Mouse (Mus musculus): Measurements from ENCODE around the gene Inca1. TPM values are rescaled to one million over a fixed set of nuclear protein-coding genes. Genes with fewer than 3 reads are reported as not detected.
A peak's percentile ranks its signal among the peaks of the same experiment; 100 is the strongest.

The Inca1 gene
- total and polyA plus RNA-seq, 3 experiments: 0.35 to 2.2 TPM; not detected in 1

DNA sequence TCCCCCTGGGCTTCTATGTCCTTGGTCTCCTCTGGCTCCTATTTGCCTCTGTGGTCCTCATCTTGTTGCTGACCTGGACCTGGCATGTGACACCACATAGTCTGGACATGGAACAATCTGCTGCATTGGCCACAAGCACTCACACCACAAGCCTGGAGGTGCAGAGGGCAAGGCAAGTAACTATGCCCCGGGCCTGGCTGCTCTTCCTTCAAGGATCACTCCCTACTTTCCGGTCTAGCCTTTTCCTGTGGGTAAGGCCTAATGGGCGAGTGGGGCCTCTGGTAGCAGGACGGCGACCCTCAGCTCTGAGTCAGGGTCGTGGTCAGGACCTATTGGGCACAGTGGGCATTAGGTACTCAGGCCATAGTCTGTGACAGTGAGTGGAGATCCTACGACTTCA, 58.7 kb downstream of the Inca1 start:
- no peak overlapping the region for H3K27ac ChIP-seq (ENCODE audit: control insufficient read depth, low read depth, low read length)
- DNase-seq (ENCODE audit: low read depth, low spot score): no peak
- peaks cover 14 to 57% of the 10 kb centered on the region in 2 experiments for H3K4me1 ChIP-seq (ENCODE audit: control insufficient read depth in 1 of 2, insufficient read depth in 2 of 2, low read length in 2 of 2)
- H3K9me3 ChIP-seq (replicated peaks; ENCODE audit: insufficient read depth, low read length): no peaks in the 10 kb centered on the region
- peaks cover 0 to 50% of the 10 kb centered on the region in 2 experiments; a peak in 2 of 4 replicates for H3K36me3 ChIP-seq (ENCODE audit: control insufficient read depth in 1 of 2, insufficient read depth in 2 of 2, low read length in 2 of 2)
- H3K4me3 ChIP-seq (ENCODE audit: control insufficient read depth in 1 of 2, insufficient read depth in 1 of 2, low read depth in 2 of 2, low read length in 2 of 2): no peak overlapping the region
- TF ChIP-seq GABPA (IDR thresholded peaks at IDR 0.05; ENCODE audit: low read depth, low read length) (no peak), MAFK (IDR thresholded peaks at IDR 0.05; ENCODE audit: borderline replicate concordance, low read depth, low read length) (no peak), SMC3 (IDR thresholded peaks at IDR 0.05; ENCODE audit: low read depth, low read length) (no peak), MYB (IDR thresholded peaks at IDR 0.05; ENCODE audit: low read depth, low read length) (no peak), HCFC1 (IDR thresholded peaks at IDR 0.05; ENCODE audit: low read depth, low read length) (no peak), ZNF384 (IDR thresholded peaks at IDR 0.05; ENCODE audit: low read depth, low read length) (no peak), E2F4 (IDR thresholded peaks at IDR 0.05; ENCODE audit: borderline replicate concordance, low read depth, low read length) (no peak), JUND (IDR thresholded peaks at IDR 0.05; ENCODE audit: low read depth, low read length) (no peak), RCOR1 (IDR thresholded peaks at IDR 0.05; ENCODE audit: low read depth, low read length) (no peak), CTCF (IDR thresholded peaks at IDR 0.05 in 2 of 3, conservative IDR thresholded peaks at IDR 0.05 in 1 of 3; ENCODE audit: control insufficient read depth in 1 of 3, insufficient read depth in 1 of 3, low read depth in 2 of 3, low read length in 3 of 3, poor library complexity in 1 of 3, severe bottlenecking in 1 of 3) (no peak), CHD2 (IDR thresholded peaks at IDR 0.05; ENCODE audit: low read length) (no peak), POLR2A (IDR thresholded peaks at IDR 0.05; ENCODE audit: control insufficient read depth in 1 of 2, insufficient read depth in 1 of 2, low read depth in 1 of 2, low read length in 2 of 2, poor library complexity in 1 of 2) (no peak; a peak in 1 of 4 replicates), SIN3A (IDR thresholded peaks at IDR 0.05; ENCODE audit: low read length) (no peak), GATA1 (IDR thresholded peaks at IDR 0.05; ENCODE audit: low read depth, low read length) (no peak), BHLHE40 (IDR thresholded peaks at IDR 0.05; ENCODE audit: borderline replicate concordance, low read depth, low read length) (no peak)
- H3K27me3 ChIP-seq (ENCODE audit: control insufficient read depth in 1 of 2, insufficient read depth in 2 of 2, low read length in 2 of 2): no peaks in the 10 kb centered on the region
- H3K79me2 ChIP-seq (ENCODE audit: control insufficient read depth, insufficient read depth, low read length, poor library complexity): peaks cover 28% of the 10 kb centered on the region
- H3K9ac ChIP-seq (ENCODE audit: control insufficient read depth, low read depth, low read length, poor library complexity, severe bottlenecking): no peak overlapping the region

DNA sequence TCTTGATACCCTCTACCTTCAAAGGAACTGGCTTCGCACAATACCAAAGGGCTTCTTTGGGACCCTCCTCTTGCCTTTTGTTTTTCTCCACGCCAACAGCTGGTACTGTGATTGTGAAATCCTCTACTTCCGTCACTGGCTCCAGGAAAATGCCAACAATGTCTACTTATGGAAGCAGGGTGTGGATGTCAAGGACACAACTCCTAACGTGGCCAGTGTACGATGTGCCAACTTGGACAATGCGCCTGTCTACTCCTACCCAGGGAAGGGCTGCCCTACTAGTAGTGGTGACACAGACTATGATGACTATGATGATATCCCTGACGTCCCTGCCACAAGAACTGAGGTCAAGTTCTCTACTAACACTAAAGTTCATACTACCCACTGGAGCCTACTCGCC, 60.0 kb downstream of the Inca1 start:
- Histone ChIP-seq H3K27me3 (ENCODE audit: control insufficient read depth in 1 of 2, insufficient read depth in 2 of 2, low read length in 2 of 2) (no peaks in the 10 kb centered on the region), H3K79me2 (ENCODE audit: control insufficient read depth, insufficient read depth, low read length, poor library complexity) (peaks cover 15% of the 10 kb centered on the region; the same call in 1 of the 2 replicates), H3K27ac (ENCODE audit: control insufficient read depth, low read depth, low read length) (peak overlapping the region; percentile 94), H3K4me1 (ENCODE audit: control insufficient read depth in 1 of 2, insufficient read depth in 2 of 2, low read length in 2 of 2) (peaks cover 14 to 47% of the 10 kb centered on the region in 2 experiments), H3K9ac (ENCODE audit: control insufficient read depth, low read depth, low read length, poor library complexity, severe bottlenecking) (no peak overlapping the region; the same call in 1 of the 2 replicates), H3K4me3 (ENCODE audit: control insufficient read depth in 1 of 2, insufficient read depth in 1 of 2, low read depth in 2 of 2, low read length in 2 of 2) (no peak overlapping the region), H3K36me3 (ENCODE audit: control insufficient read depth in 1 of 2, insufficient read depth in 2 of 2, low read length in 2 of 2) (peaks cover 0 to 41% of the 10 kb centered on the region in 2 experiments; a peak in 2 of 4 replicates), H3K9me3 (replicated peaks; ENCODE audit: insufficient read depth, low read length) (no peaks in the 10 kb centered on the region)
- TF ChIP-seq USF1 (IDR thresholded peaks at IDR 0.05; ENCODE audit: low read depth, low read length): no peak
- TF ChIP-seq POLR2A (IDR thresholded peaks at IDR 0.05; ENCODE audit: control insufficient read depth in 1 of 2, insufficient read depth in 1 of 2, low read depth in 1 of 2, low read length in 2 of 2, poor library complexity in 1 of 2): peak in 1 of 2 experiments; percentile 28; a peak in 1 of 4 replicates
- DNase-seq (ENCODE audit: low read depth, low spot score): no peak

Measured in MEL (cell line).